Mouse (Mus musculus) forebrain, embryonic 12.5 days (tissue): ENCODE measurements at regions not wholly inside any gene's neighbourhood (a gene's known extent, or its start where the extent isn't known, plus 50 kb on each side); places are given as distances from the start of the nearest gene placed in this dataset.

Experiments
- ATAC-seq: fragments of 200-750 bp; cut with Nextera tagmentation; 2 replicates; pipeline ENCODE4 v1.8.0; 2017; ENCODE audit warnings: moderate TSS enrichment; ENCODE audit not compliant: low FRiP score
- H3K27ac ChIP-seq: fragments of 300-500 bp; sonication (generic); 2 replicates; pipeline ENCODE4 v1.5.1; 2016; ENCODE audit warnings: mild to moderate bottlenecking
- H3K27me3 ChIP-seq: fragments of 300-500 bp; sonication (generic); 2 replicates; pipeline ENCODE4 v1.6.1; 2016; ENCODE audit warnings: mild to moderate bottlenecking
- H3K36me3 ChIP-seq: fragments of 300-500 bp; sonication (generic); replicated peaks from 2 replicates; pipeline ENCODE4 v1.6.1; 2016; ENCODE audit warnings: mild to moderate bottlenecking
- H3K4me1 ChIP-seq: fragments of 300-500 bp; sonication (generic); 2 replicates; pipeline ENCODE4 v1.6.1; 2016
- H3K4me2 ChIP-seq: fragments of 300-500 bp; sonication (generic); 2 replicates; pipeline ENCODE4 v1.6.1; 2016; ENCODE audit warnings: mild to moderate bottlenecking, moderate library complexity
- H3K4me3 ChIP-seq: fragments of 300-500 bp; sonication (generic); replicated peaks from 2 replicates; pipeline ENCODE4 v1.5.1; 2016; ENCODE audit warnings: mild to moderate bottlenecking
- H3K9ac ChIP-seq: fragments of 300-500 bp; sonication (generic); 2 replicates; pipeline ENCODE4 v1.6.1; 2016; ENCODE audit warnings: mild to moderate bottlenecking
- H3K9me3 ChIP-seq: fragments of 300-500 bp; sonication (generic); 2 replicates; pipeline ENCODE4 v1.6.1; 2016
- WGBS: fragments of 180-500 bp; shearing (Covaris S2); methylation state at CpG from one replicate; pipeline ENCODE4 v1.1.7; 2016; 5-methylcytosine and 5-hydroxymethylcytosine counted together

- ATAC-seq = no peak
These were observed 345.0 kb upstream of the Irak1bp1 start for GRCm38 (mm10) chr9:82484341-82484740.

GRCm38 (mm10) chr9:82493440-82493839 lies 335.9 kb upstream of the Irak1bp1 start:
- H3K36me3 ChIP-seq = no peaks in the 10 kb centered on the region
- no peak overlapping the region for H3K27ac ChIP-seq
- H3K9me3 ChIP-seq = no peaks in the 10 kb centered on the region
- H3K9ac ChIP-seq = no peak overlapping the region
- no peak overlapping the region for H3K4me3 ChIP-seq
- H3K4me2 ChIP-seq = no peak overlapping the region
- H3K27me3 ChIP-seq = no peaks in the 10 kb centered on the region
- ATAC-seq = no peak
- H3K4me1 ChIP-seq = no peaks in the 10 kb centered on the region

More at GRCm38 (mm10) chr9:82484341-82484740, 345.0 kb upstream of the Irak1bp1 start:
- H3K4me2 ChIP-seq = no peak overlapping the region
- H3K4me3 ChIP-seq = no peak overlapping the region
- H3K9ac ChIP-seq = no peak overlapping the region
- no peaks in the 10 kb centered on the region for H3K9me3 ChIP-seq
- no peaks in the 10 kb centered on the region for H3K27me3 ChIP-seq
- H3K27ac ChIP-seq = no peak overlapping the region
- WGBS = 79% methylated on average over 1 of the region's 1 CpGs
- no peaks in the 10 kb centered on the region for H3K36me3 ChIP-seq
- no peaks in the 10 kb centered on the region for H3K4me1 ChIP-seq

GRCm38 (mm10) chr9:82510014-82510413 lies 319.3 kb upstream of the Irak1bp1 start:
- Histone ChIP-seq H3K4me3 (no peak overlapping the region), H3K9ac (no peak overlapping the region), H3K4me2 (no peak overlapping the region), H3K27me3 (no peaks in the 10 kb centered on the region), H3K9me3 (no peaks in the 10 kb centered on the region), H3K4me1 (no peaks in the 10 kb centered on the region), H3K36me3 (no peaks in the 10 kb centered on the region), H3K27ac (no peak overlapping the region)
- WGBS = 11% methylated on average over 2 of the region's 2 CpGs
- no peak for ATAC-seq

- Histone ChIP-seq H3K4me3 (no peak overlapping the region), H3K27me3 (no peaks in the 10 kb centered on the region), H3K4me2 (no peak overlapping the region), H3K9me3 (no peaks in the 10 kb centered on the region), H3K36me3 (no peaks in the 10 kb centered on the region), H3K4me1 (no peaks in the 10 kb centered on the region), H3K9ac (no peak overlapping the region), H3K27ac (no peak overlapping the region)
- ATAC-seq = no peak
- 14% methylated on average over 1 of the region's 1 CpGs for WGBS
These were observed 310.3 kb upstream of the Irak1bp1 start for GRCm38 (mm10) chr9:82518993-82519392.

GRCm38 (mm10) chr9:82527867-82528385 lies 301.4 kb upstream of the Irak1bp1 start:
- Histone ChIP-seq H3K27ac (no peak overlapping the region), H3K4me1 (no peaks in the 10 kb centered on the region), H3K4me2 (no peak overlapping the region), H3K36me3 (no peaks in the 10 kb centered on the region), H3K27me3 (no peaks in the 10 kb centered on the region), H3K9ac (no peak overlapping the region), H3K9me3 (no peaks in the 10 kb centered on the region), H3K4me3 (no peak overlapping the region)
- WGBS = 87% methylated on average over 8 of the region's 8 CpGs
- no peak for ATAC-seq

GRCm38 (mm10) chr9:82552726-82553125 lies 276.6 kb upstream of the Irak1bp1 start:
- H3K9me3 ChIP-seq = no peaks in the 10 kb centered on the region
- no peak for ATAC-seq
- no peaks in the 10 kb centered on the region for H3K36me3 ChIP-seq
- no peak overlapping the region for H3K27ac ChIP-seq
- H3K4me2 ChIP-seq = no peak overlapping the region
- H3K4me3 ChIP-seq = no peak overlapping the region
- H3K27me3 ChIP-seq = no peaks in the 10 kb centered on the region
- no peaks in the 10 kb centered on the region for H3K4me1 ChIP-seq
- WGBS = 77% methylated on average over 6 of the region's 6 CpGs
- no peak overlapping the region for H3K9ac ChIP-seq

GRCm38 (mm10) chr9:82553213-82553612 lies 276.1 kb upstream of the Irak1bp1 start:
- no peak for ATAC-seq
- H3K4me2 ChIP-seq = no peak overlapping the region
- no peaks in the 10 kb centered on the region for H3K27me3 ChIP-seq
- no peak overlapping the region for H3K27ac ChIP-seq
- no peaks in the 10 kb centered on the region for H3K9me3 ChIP-seq
- no peaks in the 10 kb centered on the region for H3K4me1 ChIP-seq
- no peak overlapping the region for H3K4me3 ChIP-seq
- H3K36me3 ChIP-seq = no peaks in the 10 kb centered on the region
- no peak overlapping the region for H3K9ac ChIP-seq
- 83% methylated on average over 3 of the region's 3 CpGs for WGBS

- Histone ChIP-seq H3K4me1 (no peaks in the 10 kb centered on the region), H3K4me3 (no peak overlapping the region), H3K9ac (no peak overlapping the region), H3K36me3 (no peaks in the 10 kb centered on the region), H3K9me3 (no peaks in the 10 kb centered on the region), H3K27me3 (no peaks in the 10 kb centered on the region), H3K27ac (no peak overlapping the region), H3K4me2 (no peak overlapping the region)
- WGBS = 73% methylated on average over 1 of the region's 1 CpGs
- ATAC-seq = no peak
These were observed 266.5 kb upstream of the Irak1bp1 start for GRCm38 (mm10) chr9:82562551-82563465.

- Histone ChIP-seq H3K9me3 (no peaks in the 10 kb centered on the region), H3K4me2 (no peak overlapping the region), H3K9ac (no peak overlapping the region), H3K4me1 (no peaks in the 10 kb centered on the region; the same call in 1 of the 2 replicates), H3K4me3 (no peak overlapping the region), H3K27me3 (no peaks in the 10 kb centered on the region), H3K27ac (no peak overlapping the region), H3K36me3 (no peaks in the 10 kb centered on the region)
- no peak for ATAC-seq
- WGBS = 32% methylated on average over 4 of the region's 4 CpGs
These were observed 247.8 kb upstream of the Irak1bp1 start for GRCm38 (mm10) chr9:82581373-82582018.

GRCm38 (mm10) chr9:82609111-82609510 lies 220.2 kb upstream of the Irak1bp1 start:
- no peak overlapping the region for H3K27ac ChIP-seq
- no peaks in the 10 kb centered on the region for H3K4me1 ChIP-seq
- no peak overlapping the region for H3K4me2 ChIP-seq
- no peak overlapping the region for H3K9ac ChIP-seq
- H3K36me3 ChIP-seq = no peaks in the 10 kb centered on the region
- no peaks in the 10 kb centered on the region for H3K27me3 ChIP-seq
- no peaks in the 10 kb centered on the region for H3K9me3 ChIP-seq
- no peak overlapping the region for H3K4me3 ChIP-seq
- 76% methylated on average over 11 of the region's 11 CpGs for WGBS
- ATAC-seq = no peak

- Histone ChIP-seq H3K4me1 (no peaks in the 10 kb centered on the region), H3K9ac (no peak overlapping the region), H3K36me3 (no peaks in the 10 kb centered on the region), H3K27ac (no peak overlapping the region), H3K27me3 (no peaks in the 10 kb centered on the region), H3K4me2 (no peak overlapping the region), H3K4me3 (no peak overlapping the region), H3K9me3 (no peaks in the 10 kb centered on the region)
- no peak for ATAC-seq
- 94% methylated on average over 4 of the region's 4 CpGs for WGBS
These were observed 219.4 kb upstream of the Irak1bp1 start for GRCm38 (mm10) chr9:82609946-82610345.

GRCm38 (mm10) chr9:82612526-82612925 lies 216.8 kb upstream of the Irak1bp1 start:
- H3K4me3 ChIP-seq = no peak overlapping the region
- H3K36me3 ChIP-seq = no peaks in the 10 kb centered on the region
- no peak overlapping the region for H3K27ac ChIP-seq
- ATAC-seq = no peak
- 92% methylated on average over 2 of the region's 2 CpGs for WGBS
- H3K9ac ChIP-seq = no peak overlapping the region
- no peaks in the 10 kb centered on the region for H3K4me1 ChIP-seq
- no peak overlapping the region for H3K4me2 ChIP-seq
- no peaks in the 10 kb centered on the region for H3K27me3 ChIP-seq
- H3K9me3 ChIP-seq = no peaks in the 10 kb centered on the region
